Mouse (Mus musculus): ENCODE measurements around the gene Zp3. TPM values are rescaled to one million over a fixed set of nuclear protein-coding genes. Genes with fewer than 3 reads are reported as not detected.
A peak's percentile ranks its signal among the peaks of the same experiment; 100 is the strongest.

The Zp3 gene
- total RNA-seq (2021): not detected
- long read RNA-seq, experiment 1: 0 reads
- long read RNA-seq, experiment 2: 0 reads

DNA sequence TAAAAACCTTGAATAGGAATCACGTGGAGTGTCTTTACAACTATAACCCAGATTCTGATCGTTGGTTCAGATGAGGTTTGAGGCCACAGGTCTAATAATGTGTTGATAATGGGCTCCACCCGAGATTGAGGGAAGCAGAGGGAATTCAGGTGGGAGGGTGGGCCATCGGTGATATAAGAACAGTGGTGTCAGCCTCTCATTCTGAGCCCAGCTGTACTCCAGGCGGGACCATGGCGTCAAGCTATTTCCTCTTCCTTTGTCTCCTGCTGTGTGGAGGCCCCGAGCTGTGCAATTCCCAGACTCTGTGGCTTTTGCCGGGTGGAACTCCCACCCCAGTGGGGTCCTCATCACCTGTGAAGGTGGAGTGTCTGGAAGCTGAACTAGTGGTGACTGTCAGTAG, at the start of gene Zp3:
TSS of gene Zp3 (plus strand) at position 196 of the 400 bp plus-strand sequence.
- DNase-seq: no peak

DNA sequence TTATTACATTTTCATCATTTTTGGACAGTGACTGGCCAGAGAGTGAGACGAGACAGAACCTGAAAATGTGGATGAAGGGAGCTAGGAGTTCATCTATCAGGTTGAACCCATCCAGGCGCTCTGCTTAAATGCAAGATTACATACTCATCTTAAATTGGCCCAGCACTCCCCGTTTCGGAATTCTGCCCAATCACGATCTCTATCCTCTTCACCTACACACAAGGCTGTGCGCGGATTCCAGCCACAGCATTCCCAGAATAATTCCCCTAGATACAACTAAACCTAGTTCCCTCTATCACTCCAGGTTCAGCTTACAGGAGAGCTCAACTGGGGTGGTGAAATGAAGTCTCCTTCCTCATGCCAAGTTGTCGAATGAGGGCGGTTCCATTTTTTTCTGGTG, 48.4 kb upstream of the Zp3 start:
- no peak for DNase-seq

DNA sequence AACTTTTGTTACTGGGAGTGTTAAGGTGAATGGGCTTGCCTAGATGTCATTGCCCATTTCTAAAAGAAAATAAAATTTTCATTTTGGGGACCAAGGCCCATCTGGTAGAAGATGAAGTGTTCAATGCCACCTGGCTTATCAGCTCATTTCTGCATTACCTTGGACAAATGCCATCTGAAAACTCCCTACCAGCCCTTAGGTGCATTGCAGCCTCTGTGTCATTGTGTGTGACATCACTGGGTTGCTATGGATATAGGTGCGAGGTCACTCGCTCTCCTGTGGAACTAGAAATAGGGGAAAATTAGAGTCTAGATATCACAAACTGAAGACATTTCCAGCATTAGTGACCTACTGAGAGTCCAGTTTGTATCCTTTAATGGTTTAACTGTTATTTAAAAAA, 47.5 kb upstream of the Zp3 start:
- DNase-seq: no peak

DNA sequence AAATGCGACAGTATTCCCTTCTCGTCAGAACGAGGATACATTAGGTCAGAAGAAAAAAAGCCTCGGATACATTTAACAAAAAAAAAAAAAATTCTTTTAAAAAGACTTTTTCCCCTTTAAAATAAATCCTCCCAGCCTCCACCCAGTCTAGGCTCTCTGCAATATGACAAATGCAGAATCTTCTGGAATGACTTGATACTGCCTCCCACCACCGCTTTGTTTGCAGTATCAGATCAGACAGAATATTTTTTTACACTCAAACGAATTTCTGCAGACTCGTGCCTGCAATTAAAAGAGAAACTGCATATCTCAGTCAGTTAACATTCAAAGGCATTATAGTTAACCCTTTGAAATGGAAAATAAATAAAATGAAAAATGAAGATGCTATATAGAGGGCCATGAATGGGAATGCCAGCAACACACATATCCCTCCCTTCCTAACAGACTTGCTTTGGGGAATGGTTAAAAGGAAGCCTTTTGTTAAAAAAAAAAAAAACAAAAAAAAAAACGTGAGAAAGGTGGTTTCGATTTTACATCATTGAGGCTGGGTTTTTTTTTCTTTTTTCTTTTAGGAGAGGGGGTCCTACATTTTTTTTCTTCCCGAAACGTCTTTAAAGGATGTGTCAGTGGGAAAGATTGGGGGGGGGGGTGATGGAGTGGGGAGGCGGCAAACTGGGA, 46.5 kb upstream of the Zp3 start:
- no peak for DNase-seq

DNA sequence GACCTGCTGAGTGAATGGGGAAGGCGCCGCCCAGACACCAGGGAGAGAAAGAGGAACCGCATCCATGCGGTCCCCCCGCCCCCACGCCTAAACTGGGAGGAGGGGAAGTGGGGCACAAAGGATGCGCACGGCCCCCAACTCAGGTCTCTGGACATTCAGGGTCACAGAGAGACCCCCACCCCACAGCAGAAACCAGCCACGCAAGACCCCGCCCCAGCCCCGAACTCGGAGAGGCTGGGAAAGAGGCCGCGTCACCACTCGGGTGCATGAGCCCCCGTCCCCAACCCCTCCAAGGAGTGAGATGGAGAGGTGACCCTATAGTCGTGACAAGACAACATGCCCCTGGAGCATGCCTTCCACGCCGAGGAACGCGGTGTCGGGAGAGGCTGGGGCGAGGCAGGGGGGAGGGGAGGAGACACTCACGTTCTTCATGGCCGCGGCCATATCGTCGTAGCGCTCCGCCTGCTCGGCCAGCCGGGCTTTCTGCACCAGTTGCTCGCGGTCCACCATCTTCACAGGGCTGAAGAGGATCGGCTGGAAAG, 45.9 kb upstream of the Zp3 start:
- peak; percentile 62 for DNase-seq

DNA sequence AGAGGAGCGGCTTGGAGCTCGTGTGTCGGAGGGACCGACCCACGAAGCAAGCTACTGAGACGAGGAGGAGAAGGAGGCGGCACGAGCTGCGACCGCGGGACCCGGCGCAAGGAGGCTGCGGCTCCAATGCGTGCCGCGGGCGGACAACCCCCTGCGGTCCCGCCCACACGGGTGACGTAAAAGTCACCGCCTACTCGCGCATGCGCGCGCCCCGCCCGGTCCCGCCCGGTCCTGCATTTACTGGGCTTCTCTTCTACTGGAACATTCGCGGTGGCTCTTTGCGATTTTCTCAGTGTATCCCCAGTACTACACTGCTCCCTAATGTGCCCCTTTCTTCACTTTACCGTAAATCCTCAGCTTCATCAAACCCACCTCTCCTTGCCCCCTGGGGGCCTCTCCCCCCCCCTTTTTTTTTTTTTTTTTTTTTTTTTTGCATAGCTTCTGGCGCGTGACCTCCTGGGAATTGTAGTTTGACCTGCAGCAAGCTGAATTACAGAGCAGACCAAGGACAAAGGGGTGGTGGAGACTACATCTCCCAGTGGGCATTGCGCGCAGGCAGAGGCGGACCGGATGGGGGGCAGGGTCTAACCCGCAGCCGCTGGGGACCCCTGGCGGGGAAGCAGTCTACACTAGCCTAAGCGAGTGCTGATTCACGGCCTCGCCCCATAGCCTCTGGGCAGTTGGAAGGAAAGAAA, 45.3 kb upstream of the Zp3 start, which contains the start of gene Ywhag:
TSS of gene Ywhag (minus strand) at position 136 of the 695 bp plus-strand sequence.
- DNase-seq: peak; percentile 98

DNA sequence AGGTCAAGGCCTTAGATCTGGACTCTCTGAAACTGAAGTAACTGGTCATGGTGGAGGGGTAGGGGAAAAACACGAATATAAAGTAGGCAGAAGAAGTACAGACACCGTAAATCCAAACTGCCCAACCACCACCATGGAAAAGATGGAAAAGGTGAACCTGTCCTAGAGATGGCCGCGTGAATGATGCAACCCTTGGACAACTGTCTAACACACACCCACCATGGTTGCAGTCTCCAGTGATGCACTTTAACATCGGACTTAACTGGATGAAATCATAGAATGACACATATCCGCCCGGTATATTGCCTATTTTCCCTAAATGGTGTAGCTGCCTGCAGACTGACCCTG, 44.7 kb upstream of the Zp3 start:
- no peak for DNase-seq

DNA sequence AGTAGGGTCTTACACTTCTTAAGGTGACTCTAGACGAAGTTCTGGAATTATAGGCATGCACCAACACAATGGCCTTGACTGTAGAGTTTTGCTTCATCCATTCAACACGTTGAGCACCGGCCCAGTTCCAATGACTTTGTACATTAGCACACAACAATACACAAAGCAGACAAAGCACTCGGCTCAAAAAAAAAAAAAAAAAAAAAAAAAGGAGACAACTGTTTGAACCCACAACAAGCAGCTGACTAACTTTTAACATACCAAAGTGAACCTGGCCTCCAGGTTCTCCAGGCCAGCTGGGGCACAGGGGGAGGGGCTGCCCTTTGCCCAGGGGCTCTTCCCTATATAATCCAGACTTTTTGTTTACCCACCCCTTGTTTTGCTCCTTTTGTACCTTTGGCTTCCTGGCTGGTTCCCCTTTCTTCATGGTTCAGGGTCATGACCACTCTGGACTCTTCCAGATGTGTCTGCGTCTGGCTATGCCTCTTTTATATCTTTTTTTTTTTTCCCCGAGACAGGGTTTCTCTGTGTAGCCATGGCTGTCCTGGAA, 44.2 kb upstream of the Zp3 start:
- DNase-seq: no peak

DNA sequence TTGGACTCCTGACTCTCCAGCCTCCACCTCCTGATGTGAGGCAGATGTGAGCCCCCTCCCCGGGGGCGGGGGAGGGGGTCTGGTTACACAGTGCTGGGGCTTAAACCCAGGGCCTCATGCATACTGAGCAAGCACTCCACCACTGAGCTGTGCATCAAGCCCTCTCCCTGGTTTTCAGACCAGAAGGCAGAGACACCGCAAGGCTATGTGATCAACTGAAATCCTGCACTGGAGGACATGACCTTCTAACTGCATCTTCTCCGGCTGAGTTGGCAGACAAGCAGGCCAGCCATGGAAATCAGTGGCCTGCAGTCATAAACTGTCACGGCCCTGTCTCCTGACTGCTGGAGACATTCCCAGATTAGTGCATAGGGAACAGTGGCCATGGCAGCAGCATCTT, 39.3 kb upstream of the Zp3 start:
- DNase-seq: no peak

DNA sequence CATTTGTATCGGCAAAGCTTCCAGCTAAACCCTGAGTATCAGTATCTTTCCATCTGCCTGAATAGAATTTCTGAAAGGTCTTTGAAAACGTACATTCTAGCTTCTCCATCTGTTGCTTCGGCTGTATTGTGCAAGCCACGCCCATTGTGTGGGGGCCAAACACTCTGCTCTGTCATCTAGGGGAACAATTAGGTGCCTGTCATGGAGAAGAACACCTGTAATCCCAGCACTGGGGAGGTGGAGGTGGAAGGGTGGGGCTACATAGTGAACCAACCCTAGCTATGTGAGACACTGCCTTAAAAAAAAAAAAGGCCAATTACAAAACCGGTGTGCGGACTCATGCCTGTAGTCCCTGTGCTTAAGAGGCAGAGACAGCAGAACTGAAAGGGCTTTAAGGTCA, 37.2 kb upstream of the Zp3 start:
- DNase-seq: no peak

DNA sequence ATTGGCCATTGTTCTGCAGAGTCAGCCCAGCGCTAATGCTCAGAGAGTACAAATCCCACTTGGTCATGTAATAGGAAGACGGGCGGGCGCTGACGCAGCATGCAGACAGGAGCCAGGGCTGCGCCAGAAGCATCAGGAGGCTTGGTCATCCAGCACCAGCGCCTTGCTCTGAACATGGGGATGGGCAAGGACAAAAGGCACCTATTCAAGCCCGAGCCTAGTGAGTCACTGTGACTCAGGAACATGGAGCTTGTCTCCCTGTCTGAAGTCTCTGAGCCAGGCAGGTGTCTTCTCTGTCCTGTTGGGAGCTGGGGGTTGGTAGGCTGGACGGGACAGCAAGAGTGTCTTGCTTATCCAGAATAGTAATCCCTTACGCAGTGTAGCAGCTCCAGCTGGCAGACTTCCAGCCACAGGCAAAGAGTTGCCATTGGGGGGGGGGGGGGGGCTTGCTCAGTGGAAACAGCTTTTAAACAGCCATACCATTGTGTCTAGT, 33.9 kb upstream of the Zp3 start:
- DNase-seq: peak; percentile 28

DNA sequence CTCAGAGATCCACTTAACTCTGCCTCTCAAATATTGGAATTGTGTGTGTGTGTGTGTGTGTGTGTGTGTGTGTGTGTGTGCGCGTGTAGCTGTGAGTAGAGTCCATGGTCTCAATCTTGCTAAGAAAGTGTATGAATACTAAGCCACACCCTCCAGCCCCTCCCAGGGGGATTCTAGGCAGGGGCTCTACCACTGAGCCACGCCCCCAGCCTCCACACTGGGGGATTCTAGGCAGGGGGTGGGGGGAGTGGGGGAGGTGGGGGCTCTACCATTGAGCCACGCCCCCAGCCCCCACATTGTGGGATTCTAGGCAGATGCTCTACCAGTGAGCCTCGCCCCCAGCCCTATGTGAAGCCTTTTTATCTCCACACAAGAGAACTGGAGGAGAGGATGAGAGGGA, 33.3 kb upstream of the Zp3 start:
- DNase-seq: no peak

DNA sequence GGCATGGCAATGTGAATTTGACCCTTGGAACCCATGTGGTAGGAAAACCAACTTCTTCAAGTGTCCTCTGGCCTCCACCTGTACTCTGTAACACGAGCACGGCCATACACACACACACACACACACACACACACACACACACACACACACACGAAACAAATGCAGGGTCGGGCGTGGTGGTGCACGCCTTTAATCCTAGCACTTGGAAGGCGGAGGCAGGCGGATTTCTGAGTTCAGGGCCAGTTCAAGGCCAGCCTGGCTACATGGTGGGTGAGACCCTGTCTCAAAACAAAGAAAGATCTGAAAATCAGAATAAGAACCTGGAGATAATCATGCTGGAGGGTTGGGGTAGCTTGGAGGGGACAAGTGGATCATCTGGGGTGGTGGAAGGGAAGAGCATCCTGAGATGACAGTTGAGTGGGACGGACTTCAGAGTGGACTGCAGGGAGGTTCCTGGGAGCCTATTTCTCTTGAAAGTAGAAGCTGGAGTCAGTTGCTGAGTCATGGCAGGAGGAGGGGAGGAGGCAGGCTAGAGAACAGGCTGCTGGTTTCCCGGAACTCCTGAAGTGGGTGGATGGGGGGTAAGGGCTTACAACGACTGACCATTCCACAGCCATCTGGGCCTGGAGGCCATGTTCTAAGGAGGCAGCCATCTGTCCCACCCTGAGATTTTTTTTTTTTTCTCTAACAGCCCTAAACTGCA, 29.0 kb upstream of the Zp3 start:
- DNase-seq: no peak

DNA sequence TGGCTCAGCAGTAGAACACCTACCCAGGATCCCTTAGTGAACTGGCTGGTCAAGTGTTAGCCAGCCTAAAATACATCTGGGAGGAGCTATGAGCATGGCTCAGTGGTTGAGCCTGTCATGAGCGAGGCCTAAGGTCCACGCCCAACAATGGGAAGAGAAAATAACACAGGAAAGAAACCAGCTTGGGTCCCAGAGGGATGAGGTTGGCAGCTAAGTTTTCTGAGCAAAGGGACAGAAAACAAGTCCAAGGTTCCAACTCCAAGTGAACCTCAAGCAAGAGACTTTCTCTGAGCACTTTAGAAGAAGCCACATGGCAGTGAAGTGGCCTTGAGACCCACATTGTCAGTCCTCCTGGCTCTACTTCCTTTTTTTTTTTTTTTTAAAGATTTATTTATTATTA, 28.2 kb upstream of the Zp3 start:
- no peak for DNase-seq

DNA sequence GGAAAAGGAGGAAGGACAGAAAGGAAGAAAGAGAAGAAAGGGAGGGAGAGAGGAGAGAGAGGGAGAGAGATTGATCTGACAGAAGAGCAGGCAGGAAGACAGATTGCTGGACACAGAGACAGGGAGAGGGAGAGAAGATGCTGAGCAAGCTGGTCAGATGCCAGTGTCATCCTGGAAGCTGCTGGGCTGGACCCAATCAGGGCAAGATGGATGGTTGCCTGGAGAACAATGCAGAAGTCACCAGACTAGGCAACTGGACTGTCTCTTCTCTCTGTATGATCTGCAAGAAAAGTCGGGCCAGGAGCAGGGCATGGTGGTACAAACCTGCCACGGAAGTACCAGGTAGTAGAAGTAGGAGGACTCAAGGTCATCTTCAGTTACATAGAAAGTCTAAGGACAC, 27.1 kb upstream of the Zp3 start:
- no peak for DNase-seq

DNA sequence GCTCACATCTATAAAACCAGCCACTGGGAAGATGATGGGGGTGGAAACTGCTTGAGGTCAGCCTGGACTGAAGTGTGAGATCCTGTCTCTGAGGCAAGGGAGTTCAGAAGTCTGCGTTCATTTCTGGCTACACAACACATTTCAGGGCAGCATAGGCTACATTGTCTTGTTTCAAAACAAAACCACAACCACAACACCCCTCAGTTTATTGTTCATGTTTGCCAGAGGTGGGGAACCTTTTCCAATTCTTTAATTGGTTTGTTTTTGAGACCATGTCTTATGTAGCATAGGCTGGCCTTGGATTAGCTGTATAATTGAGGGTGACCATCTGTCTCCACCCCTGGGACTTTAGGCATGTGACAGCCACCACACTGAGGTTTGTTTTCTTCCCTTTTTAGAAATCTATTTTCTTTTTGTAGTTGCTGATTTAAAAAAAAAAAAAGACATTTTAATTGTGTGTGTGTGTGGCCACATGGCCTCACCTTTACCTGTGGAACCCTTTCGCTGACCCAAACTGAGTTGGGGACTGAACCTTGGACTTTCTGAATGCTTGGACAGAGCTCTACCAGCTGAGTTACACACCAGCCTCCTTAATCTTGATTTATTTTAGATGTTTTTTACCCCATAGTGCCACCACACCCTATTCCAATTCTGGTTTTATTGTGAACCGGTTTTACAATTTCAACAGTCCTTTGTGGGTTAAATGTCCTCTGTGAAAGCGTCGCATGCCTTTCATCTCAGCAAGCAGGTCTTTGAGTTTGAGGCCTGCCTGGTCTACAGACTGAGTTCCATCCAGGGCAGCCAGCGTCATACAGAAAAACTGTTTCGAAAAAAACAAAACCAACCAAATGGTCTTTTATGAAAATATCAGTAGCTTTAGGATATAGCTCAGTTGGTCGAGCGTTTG, 23.3 kb upstream of the Zp3 start:
- no peak for DNase-seq

DNA sequence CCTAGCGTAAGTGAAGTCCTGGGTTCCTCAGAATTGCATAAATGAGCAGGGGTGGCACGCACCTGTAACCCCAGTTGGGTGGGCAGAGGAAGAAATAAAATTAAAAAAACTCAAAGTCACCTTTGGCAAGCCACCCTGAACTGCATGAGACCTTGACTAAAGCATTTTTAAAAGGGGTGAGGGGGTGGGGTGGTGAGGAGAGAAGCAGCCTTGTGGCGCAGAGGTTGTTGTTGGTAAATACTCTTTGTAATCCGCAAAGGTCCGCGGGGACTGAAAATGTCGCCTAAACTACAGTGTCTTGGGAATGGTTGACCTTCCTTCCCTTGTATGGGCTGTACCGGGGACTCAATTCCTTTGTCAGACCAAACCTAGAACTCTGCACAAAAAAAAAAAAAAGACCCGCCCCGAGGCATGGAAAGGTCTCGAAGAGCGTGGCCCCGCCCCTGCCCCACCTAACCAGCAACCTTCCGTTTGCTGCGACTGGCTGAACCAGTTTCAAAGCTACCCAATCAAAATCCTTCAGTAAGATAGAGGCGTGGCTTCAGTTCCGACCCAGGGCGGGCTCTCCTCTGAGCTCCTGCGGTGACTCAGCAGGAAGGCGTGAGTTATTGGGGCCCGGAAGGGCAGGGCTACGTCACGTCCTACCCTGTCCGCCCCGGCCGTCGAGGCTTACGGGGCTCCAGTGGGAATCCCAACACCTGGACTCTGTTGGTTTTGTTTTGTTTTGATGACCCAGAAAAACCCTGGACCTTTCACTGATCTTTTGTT, 22.5 kb upstream of the Zp3 start:
- peak; percentile 97 for DNase-seq

DNA sequence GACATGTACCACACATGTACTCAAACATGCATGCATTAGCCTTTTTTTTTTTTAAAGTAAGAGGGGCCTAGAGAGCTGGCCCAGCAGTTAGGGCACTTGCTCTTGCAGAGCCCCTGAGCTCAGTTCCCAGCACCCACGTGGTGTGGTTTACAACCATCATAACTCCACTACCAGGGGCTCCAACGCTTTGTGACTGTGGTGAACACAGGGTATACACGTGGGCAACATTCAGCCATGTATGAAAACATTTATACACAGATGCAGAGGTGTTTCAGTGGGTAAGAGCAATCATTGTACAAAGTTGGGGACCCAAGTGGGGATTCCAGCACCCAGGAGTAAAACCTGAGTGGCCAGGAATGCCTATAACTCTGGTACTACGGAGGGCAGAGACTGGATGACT, 21.5 kb upstream of the Zp3 start:
- no peak for DNase-seq

DNA sequence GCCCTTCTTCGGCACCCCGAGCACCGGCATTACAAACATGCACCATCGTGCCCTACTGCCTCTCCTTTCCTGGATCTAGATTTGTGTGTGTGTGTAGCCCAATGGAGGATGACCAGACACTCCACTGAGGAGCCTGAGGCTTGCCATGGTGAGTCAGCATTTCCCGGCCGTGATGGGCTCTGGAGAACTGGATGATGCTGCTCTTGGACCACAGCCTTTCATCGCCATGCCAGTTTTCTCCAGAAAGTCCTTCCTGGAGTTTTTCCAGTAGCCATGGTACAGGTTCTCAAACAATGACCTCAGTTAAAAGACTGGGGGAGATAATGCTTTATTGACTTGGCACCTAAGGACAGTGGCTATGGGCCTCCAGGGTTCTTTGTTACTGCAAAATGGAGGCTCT, 20.0 kb upstream of the Zp3 start:
- no peak for DNase-seq

DNA sequence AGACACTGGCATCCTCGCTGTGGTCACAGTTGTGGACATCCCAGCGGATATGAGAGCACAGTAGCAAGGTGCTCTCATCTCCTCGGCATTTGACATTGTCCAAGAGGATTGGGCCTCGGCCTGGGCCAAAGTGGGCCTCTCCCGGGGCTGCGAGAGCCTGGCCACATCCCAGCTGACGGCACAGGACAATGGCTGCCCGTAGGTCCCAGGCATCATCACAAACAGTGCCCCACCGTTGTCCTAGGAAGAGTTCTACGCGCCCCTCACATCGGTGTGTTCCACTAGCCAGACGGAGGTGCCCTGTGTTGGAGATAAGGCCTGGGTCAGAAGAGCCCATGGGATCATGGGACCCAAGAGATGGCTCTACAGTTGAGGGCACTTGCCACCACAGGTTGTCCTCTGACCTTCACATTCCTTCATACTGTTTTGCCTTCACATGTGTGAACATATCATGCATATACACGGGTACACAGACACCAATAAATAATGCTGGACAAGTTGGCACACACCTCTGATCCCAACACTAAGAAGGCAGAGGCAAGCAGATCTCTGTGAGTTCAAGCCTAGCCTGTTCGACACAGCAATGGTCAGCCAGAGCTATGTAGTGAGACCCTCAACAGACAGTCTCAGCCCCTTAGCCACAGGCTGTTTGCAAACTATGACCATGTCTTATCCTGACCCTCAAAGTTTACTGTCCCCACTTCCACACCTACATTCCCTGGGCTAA, 18.8 kb upstream of the Zp3 start:
- DNase-seq: no peak

Data from gastrocnemius, postnatal 25 days (tissue).